Mouse (Mus musculus): ENCODE results near the gene Uckl1. TPM values are rescaled to one million over a fixed set of nuclear protein-coding genes. Genes with fewer than 3 reads are reported as not detected.

Gene Uckl1
- polyA plus RNA-seq, 1 experiment from 2014 or later: 70.9 TPM

DNA sequence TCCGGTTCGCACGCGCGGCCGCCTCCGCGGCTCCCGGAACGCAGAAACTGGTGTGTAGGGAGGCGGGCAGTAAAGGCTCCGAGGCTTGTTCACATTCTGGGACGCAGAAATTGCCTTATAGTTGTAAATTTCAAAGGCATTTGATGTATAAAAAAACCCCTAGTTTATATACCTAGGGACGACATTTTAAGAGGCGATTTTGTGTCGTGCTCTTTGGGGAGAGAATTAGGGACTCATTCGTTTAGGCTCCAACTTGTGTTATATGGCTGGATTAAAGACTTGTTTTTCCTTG is 63.8 kb downstream of the Uckl1 start:
- under 1% methylated on average over 17 of the region's 17 CpGs for WGBS
- Histone ChIP-seq H3K27me3 (ENCODE audit: control insufficient read depth, insufficient read depth, low read length) (no peaks in the 10 kb centered on the region), H3K4me2 (ENCODE audit: low read depth, low read length) (peak overlapping the region; percentile 70), H3K27ac (ENCODE audit: low read length) (peak overlapping the region; percentile 98), H3K9me3 (replicated peaks; ENCODE audit: control insufficient read depth, low read length) (no peaks in the 10 kb centered on the region), H3K4me3 (replicated peaks; ENCODE audit: low read length) (peak overlapping the region; percentile 97), H3K36me3 (ENCODE audit: control insufficient read depth, insufficient read depth, low read length) (no peaks in the 10 kb centered on the region; the same call in none of the 2 replicates), H3K9ac (ENCODE audit: low read length) (peak overlapping the region; percentile 96), H3K4me1 (ENCODE audit: control insufficient read depth, insufficient read depth, low read length) (peaks cover 27% of the 10 kb centered on the region)
- ATAC-seq (ENCODE audit: insufficient read depth, low FRiP score): no peak

DNA sequence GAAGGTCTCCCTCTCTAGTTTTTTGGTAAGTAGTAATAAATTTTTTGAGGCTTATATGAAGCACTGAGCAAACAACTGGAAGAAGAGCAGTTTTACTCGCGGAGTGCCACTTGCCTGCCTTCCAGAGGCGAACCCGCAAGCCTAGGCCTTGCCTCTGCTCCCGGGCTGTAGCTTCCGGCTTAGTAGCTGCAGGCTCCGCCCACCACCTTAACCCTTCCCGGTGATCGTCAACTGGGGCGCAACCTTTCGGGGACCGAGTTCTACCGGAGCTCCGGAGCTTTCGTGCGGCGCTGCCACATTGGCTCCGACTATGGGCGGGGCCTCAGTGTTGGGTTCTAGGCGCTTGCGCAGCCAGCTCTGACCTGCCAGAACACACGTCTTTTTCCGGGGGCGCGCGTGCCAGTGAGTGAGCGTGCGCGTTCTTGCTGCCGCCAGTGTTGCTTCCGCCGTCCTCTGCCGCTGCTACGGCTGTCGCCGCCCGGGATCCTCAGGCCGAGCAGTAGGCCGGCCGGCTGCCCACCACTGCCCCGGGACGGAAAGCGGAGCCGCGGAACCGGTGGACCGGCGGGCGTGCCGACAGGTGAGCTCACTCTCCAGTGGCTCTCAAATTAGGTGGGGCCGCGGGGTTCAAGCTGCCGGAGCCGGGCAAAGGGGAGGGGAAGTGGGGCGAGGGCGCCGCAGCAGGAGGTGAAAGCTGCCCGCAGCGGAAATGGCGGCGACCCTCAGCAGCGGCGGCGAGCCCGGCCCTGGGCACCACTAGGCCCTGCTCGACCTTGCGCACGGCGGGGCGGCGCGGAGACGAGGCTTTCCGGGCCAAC is 64.4 kb downstream of the Uckl1 start, which contains the start of gene Dnajc5:
Dnajc5 (plus strand) TSS at position 368 of the 818 bp plus-strand sequence.
- ATAC-seq (ENCODE audit: insufficient read depth, low FRiP score): peak; percentile 97
- H3K27me3 ChIP-seq (ENCODE audit: control insufficient read depth, insufficient read depth, low read length): no peaks in the 10 kb centered on the region
- H3K9me3 ChIP-seq (replicated peaks; ENCODE audit: control insufficient read depth, low read length): no peaks in the 10 kb centered on the region
- peak within 1 kb of the TSS; percentile 70 for H3K4me2 ChIP-seq (ENCODE audit: low read depth, low read length)
- H3K36me3 ChIP-seq (ENCODE audit: control insufficient read depth, insufficient read depth, low read length): no peaks in the 10 kb centered on the region; the same call in none of the 2 replicates
- WGBS: under 1% methylated on average over 74 of the region's 74 CpGs
- peak within 1 kb of the TSS; percentile 96 for H3K9ac ChIP-seq (ENCODE audit: low read length)
- H3K4me1 ChIP-seq (ENCODE audit: control insufficient read depth, insufficient read depth, low read length): peaks cover 27% of the 10 kb centered on the region
- H3K4me3 ChIP-seq (replicated peaks; ENCODE audit: low read length): peak within 1 kb of the TSS; percentile 97
- H3K27ac ChIP-seq (ENCODE audit: low read length): peak within 1 kb of the TSS; percentile 98

DNA sequence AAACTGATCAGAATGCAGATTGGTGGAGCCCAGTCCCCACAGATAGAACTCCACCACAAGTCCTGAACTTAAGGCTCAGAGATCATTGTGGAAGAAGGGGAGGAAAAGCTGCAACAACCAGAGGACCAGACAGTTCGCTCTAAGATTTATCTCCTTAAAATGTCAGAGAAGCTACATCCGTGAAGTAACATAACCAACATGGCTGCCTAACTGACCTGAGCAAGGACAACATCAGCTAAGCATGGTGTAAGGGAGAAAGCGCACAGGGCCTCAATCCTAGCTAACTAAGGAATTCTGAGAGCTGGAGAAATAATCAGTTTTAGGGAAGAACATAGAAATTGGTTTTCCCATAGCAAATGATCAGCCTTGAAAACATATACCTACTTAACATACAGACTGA is 65.5 kb downstream of the Uckl1 start:
- peaks cover 23% of the 10 kb centered on the region for H3K4me1 ChIP-seq (ENCODE audit: control insufficient read depth, insufficient read depth, low read length)
- ATAC-seq (ENCODE audit: insufficient read depth, low FRiP score): no peak
- no peaks in the 10 kb centered on the region for H3K27me3 ChIP-seq (ENCODE audit: control insufficient read depth, insufficient read depth, low read length)
- H3K4me2 ChIP-seq (ENCODE audit: low read depth, low read length): peak overlapping the region; percentile 69
- H3K4me3 ChIP-seq (replicated peaks; ENCODE audit: low read length): peak overlapping the region; percentile 97
- H3K27ac ChIP-seq (ENCODE audit: low read length): peak overlapping the region; percentile 98
- no peaks in the 10 kb centered on the region for H3K9me3 ChIP-seq (replicated peaks; ENCODE audit: control insufficient read depth, low read length)
- 67% methylated on average over 3 of the region's 3 CpGs for WGBS
- H3K36me3 ChIP-seq (ENCODE audit: control insufficient read depth, insufficient read depth, low read length): peaks cover 2% of the 10 kb centered on the region
- H3K9ac ChIP-seq (ENCODE audit: low read length): peak overlapping the region; percentile 96; the same call in 1 of the 2 replicates

Small RNA genes lying within 50 kb of the gene (microRNA-seq; reads per million reads assigned to microRNA genes)
- not detected for gene Mir7006

Other genes starting within 250 kb of the Uckl1 start
- 34.5 and 35.6 TPM in 2 replicates for gene Zgpat, start 220.0 kb downstream of the Uckl1 start, polyA plus RNA-seq (2015; fragmentation: Nextera tagmentation; extraction: Ambion mirVana)
- 53.7 and 59.5 TPM in 2 replicates for gene Arfrp1, start 219.5 kb downstream of the Uckl1 start, polyA plus RNA-seq (2015; fragmentation: Nextera tagmentation; extraction: Ambion mirVana)
- gene Lime1, start 204.8 kb downstream of the Uckl1 start, polyA plus RNA-seq (2015; fragmentation: Nextera tagmentation; extraction: Ambion mirVana): 17.8 and 19.9 TPM in 2 replicates
- 7.9 and 9.7 TPM in 2 replicates for gene Zbtb46, start 125.5 kb downstream of the Uckl1 start, polyA plus RNA-seq (2015; fragmentation: Nextera tagmentation; extraction: Ambion mirVana)
- gene Abhd16b, start 91.7 kb downstream of the Uckl1 start, polyA plus RNA-seq (2015; fragmentation: Nextera tagmentation; extraction: Ambion mirVana): 0.12 and 0.16 TPM in 2 replicates
- gene Tpd52l2, start 87.8 kb downstream of the Uckl1 start, polyA plus RNA-seq (2015; fragmentation: Nextera tagmentation; extraction: Ambion mirVana): 139 and 142 TPM in 2 replicates
- gene Dnajc5, start 64.4 kb downstream of the Uckl1 start, polyA plus RNA-seq (2015; fragmentation: Nextera tagmentation; extraction: Ambion mirVana): 77.5 and 84.9 TPM in 2 replicates
- 58.9 and 59.1 TPM in 2 replicates for gene Prpf6, start 7.0 kb upstream of the Uckl1 start, polyA plus RNA-seq (2015; fragmentation: Nextera tagmentation; extraction: Ambion mirVana)
- gene Zfp512b, start 7.9 kb upstream of the Uckl1 start, polyA plus RNA-seq (2015; fragmentation: Nextera tagmentation; extraction: Ambion mirVana): 32.6 and 33.8 TPM in 2 replicates
- 25.7 and 26.7 TPM in 2 replicates for gene Samd10, start 14.3 kb upstream of the Uckl1 start, polyA plus RNA-seq (2015; fragmentation: Nextera tagmentation; extraction: Ambion mirVana)
- gene Gm29797, start 72.1 kb upstream of the Uckl1 start, polyA plus RNA-seq (2015; fragmentation: Nextera tagmentation; extraction: Ambion mirVana): 0.31 TPM in 1 of 2 replicates, not detected in the other
- 25.4 and 25.5 TPM in 2 replicates for gene Sox18, start 86.7 kb upstream of the Uckl1 start, polyA plus RNA-seq (2015; fragmentation: Nextera tagmentation; extraction: Ambion mirVana)
- 19.3 and 19.7 TPM in 2 replicates for gene Tcea2, start 95.4 kb upstream of the Uckl1 start, polyA plus RNA-seq (2015; fragmentation: Nextera tagmentation; extraction: Ambion mirVana)
- 54.2 and 55.3 TPM in 2 replicates for gene Rgs19, start 109.1 kb upstream of the Uckl1 start, polyA plus RNA-seq (2015; fragmentation: Nextera tagmentation; extraction: Ambion mirVana)
- not detected in 2 replicates for gene Lkaaear1, start 113.5 kb upstream of the Uckl1 start, polyA plus RNA-seq (2015; fragmentation: Nextera tagmentation; extraction: Ambion mirVana)
- gene Oprl1, start 130.1 kb upstream of the Uckl1 start, polyA plus RNA-seq (2015; fragmentation: Nextera tagmentation; extraction: Ambion mirVana): 1.3 and 1.4 TPM in 2 replicates
- 1.9 and 2.0 TPM in 2 replicates for gene Myt1, start 178.4 kb upstream of the Uckl1 start, polyA plus RNA-seq (2015; fragmentation: Nextera tagmentation; extraction: Ambion mirVana)

Measured in stomach, embryonic 16.5 days (tissue).